Mouse (Mus musculus): ENCODE data around the gene Bora. TPM values are rescaled to one million over a fixed set of nuclear protein-coding genes. Genes with fewer than 3 reads are reported as not detected.
"Not testable (repeated sequence)": the region's sequence is repeated elsewhere in the genome, so short reads cannot be mapped to it uniquely, and the experiment has no call there.

Gene Bora
- total RNA-seq (2021), result under 1 TPM; 0.57 to 0.64 TPM
- long read RNA-seq, experiment 1, partial matches to known transcripts, result 0 of 1 reads
- long read RNA-seq, experiment 1, other reads (novel, unspliced or antisense), result 1 of 1 reads
- long read RNA-seq, experiment 2, result 0 reads

GRCm38 (mm10) chr14:99046031-99046781, at the start of gene Bora, which contains the start of gene Mzt1:
TSS of gene Bora (plus strand) at chr14:99046222.
TSS of gene Mzt1 (minus strand) at chr14:99046134.
- peak; percentile 90 to 94 for DNase-seq

GRCm38 (mm10) chr14:99010224-99010919, 35.6 kb upstream of the Bora start:
- peak; percentile 39 to 45 for DNase-seq

- peak in 1 of 2 experiments; percentile 15 for DNase-seq
Measured at GRCm38 (mm10) chr14:99010920-99011313, 35.1 kb upstream of the Bora start.

GRCm38 (mm10) chr14:99018691-99019090, 27.3 kb upstream of the Bora start:
- DNase-seq, result no peak

GRCm38 (mm10) chr14:99019136-99019808, 26.8 kb upstream of the Bora start:
- no peak for DNase-seq

DNA sequence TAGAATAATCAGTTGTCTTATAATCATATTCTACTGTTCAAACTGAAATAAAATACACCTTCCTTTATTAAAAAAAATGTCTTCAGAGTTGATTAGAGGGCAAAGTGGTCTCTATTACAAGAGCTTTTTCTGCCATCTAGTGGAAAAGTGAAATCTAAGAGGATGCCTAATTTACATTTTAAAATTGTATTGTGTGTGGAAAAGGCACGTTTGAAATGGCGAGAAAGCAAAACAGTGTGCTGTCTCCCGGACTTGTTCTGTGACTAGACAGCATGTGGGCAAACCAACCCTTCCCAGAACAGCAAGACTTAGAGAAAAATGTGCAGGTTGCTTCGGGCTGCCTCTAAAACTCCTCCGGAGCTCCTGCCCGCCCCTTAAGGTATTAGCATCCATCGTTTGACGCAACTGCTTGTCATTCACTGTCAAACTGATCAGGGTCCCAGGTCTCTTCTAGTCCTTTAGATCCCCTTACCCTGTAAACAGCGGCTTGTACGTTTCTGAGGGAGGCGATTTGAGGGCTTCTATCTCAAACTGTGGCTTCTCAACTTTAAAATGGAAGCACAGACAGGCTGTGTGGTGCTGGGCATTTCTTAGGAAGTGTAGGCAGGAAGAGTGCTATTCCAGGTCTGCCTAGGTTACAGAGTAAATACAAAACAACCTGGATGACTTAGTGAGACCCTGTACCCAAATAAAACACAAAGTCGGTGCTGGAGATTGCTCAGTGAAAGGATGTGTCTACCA, 23.5 kb upstream of the Bora start:
- DNase-seq, result peak in 1 of 2 experiments; percentile 25

DNA sequence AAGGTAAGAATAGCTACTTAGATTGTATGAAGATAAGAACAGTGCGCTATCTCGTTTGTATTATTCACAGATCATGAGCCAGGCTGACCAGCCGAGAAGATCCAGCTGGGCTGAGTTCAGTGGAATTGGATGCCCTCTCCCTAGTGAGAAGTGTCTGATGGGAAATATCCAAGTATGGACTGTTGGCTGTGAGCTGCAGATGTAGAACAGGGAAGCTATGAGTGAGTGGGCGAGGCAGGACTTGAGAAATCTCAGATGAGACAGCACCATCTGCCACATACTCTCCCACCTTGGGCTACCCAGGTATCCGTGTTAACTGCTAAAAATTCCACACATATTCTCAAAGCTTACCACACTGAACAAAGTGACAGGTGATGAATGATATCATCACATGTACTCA, 16.0 kb upstream of the Bora start:
- no peak for DNase-seq

GRCm38 (mm10) chr14:99031337-99031873, 14.6 kb upstream of the Bora start:
- no peak for DNase-seq

DNA sequence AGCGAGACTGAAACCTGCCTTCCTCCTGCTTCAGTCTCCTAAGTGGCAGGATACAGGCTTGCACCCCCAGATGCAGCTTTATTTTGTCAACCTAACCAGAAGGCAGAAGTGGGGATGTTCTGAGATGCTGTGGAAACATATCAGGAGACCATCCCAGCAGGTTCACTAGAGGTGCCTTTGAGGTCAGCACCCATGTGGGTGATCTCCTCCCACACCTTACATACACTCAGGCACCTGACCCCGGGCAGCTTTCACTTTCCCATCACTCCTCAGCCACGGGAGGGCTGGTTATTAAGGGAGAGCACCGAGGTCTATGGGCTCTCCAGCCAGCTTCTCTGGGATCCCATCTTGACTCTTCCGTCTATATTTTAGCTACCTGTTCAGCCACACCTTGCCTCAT, 13.4 kb upstream of the Bora start:
- no peak for DNase-seq

- not testable (repeated sequence) for DNase-seq
Measured at GRCm38 (mm10) chr14:99034851-99035250, 11.2 kb upstream of the Bora start.

- no peak for DNase-seq
Measured at GRCm38 (mm10) chr14:99036039-99036438, 10.0 kb upstream of the Bora start.

- no peak for DNase-seq
Measured at GRCm38 (mm10) chr14:99037703-99038102, 8.3 kb upstream of the Bora start.

GRCm38 (mm10) chr14:99039308-99039707, 6.7 kb upstream of the Bora start:
- not testable (repeated sequence) for DNase-seq

GRCm38 (mm10) chr14:99041416-99041815, 4.6 kb upstream of the Bora start:
- no peak for DNase-seq

DNA sequence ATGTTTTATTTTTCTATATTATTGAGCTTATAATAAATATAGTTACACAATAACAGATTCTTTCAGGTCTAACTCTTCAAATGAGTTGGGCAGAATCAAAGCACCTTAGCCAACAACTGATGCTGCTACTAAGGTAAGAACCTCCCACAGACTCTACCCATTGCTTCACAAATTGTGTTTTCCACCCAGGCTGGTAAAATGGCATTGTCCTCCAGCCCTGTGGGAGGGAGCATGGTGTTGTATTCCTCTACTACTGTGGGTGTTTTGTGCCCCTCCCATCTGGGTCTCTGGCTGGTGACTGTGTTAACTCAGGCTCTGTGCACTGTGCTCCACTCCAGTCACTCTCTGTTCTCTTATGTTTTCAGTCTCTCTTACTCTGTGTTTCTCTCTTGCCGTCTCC, 2.5 kb upstream of the Bora start:
- DNase-seq, result no peak

DNA sequence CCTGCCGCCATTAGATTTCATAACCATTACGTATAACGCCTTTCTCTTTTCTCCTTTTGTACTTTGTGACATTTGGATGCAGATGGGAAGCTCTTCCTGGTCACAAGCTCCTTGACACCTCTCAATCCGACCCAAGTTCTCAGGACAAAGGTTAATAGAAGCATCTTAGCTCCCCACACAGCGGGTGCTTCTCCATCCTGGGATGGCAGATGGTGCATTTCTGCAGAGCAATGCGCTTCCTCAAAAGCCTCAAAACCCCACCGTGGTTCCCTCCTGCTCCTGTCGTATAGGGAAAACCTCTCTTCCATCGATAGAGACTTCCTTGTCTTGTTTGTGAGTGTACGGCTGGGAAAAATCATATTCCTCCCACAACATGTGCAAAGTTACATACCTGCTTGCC, 1.9 kb upstream of the Bora start:
- no peak for DNase-seq

GRCm38 (mm10) chr14:99044718-99045117, 1.3 kb upstream of the Bora start:
- DNase-seq, result peak in 1 of 2 experiments; percentile 11

DNA sequence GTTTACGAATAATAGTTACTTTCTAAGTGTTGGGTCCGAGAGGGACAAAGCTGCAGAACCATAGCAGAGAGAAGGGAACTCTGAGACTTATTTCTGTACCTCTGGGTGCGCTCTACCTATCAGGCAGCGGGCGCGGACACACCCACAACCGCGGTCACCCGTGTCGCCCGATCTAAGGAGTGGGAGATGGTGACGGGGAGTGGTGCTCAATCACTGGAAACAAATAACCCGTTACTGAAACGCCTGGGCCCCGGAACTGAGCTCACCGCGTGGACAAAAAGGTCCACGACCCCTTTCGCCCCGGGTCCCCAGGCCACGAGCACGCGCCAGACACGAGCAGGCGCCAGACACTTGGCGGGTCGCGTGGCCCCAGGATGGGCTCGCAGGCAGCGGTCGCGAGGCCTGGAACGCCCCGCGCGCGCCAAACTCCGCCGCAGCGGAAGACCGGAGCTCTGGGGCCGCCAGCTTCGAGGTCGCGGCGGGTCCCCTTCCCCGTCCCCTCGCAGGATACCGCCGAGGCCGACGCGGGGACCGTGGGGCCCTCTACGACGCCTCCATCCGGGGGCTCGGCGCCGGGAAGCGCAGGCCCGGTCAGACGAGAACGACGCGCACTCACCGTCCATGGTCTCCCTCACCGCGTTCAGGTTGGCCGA, 518 bp upstream of the Bora start:
- no peak for DNase-seq

- peak in 1 of 2 experiments; percentile 13 for DNase-seq
Measured at GRCm38 (mm10) chr14:99046782-99047181, 760 bp downstream of the Bora start.

GRCm38 (mm10) chr14:99058959-99059586, 13.1 kb downstream of the Bora start:
- no peak for DNase-seq

GRCm38 (mm10) chr14:99060616-99061015, 14.6 kb downstream of the Bora start:
- DNase-seq, result no peak
